Mouse (Mus musculus) small intestine, adult 2 months (tissue): ENCODE measurements around the gene Mef2c. TPM values are rescaled to one million over a fixed set of nuclear protein-coding genes. Genes with fewer than 3 reads are reported as not detected.

ENCODE experiments used
- H3K27ac ChIP-seq: fragments of 200-500 bp; 2 replicates; pipeline ENCODE4 v1.5.1; 2012; ENCODE audit warnings: low read depth, low read length, control low read depth, inconsistent platforms; ENCODE audit not compliant: insufficient read depth
- H3K27me3 ChIP-seq: fragments of 200-500 bp; 2 replicates; pipeline ENCODE4 v1.6.1; 2012; ENCODE audit warnings: mild to moderate bottlenecking, moderate library complexity, low read length, inconsistent platforms; ENCODE audit not compliant: control insufficient read depth, insufficient read depth
- H3K36me3 ChIP-seq: fragments of 200-500 bp; 2 replicates; pipeline ENCODE4 v1.6.1; 2012; ENCODE audit warnings: mild to moderate bottlenecking, low read length, control low read depth, inconsistent platforms; ENCODE audit not compliant: control insufficient read depth, insufficient read depth
- H3K4me1 ChIP-seq: fragments of 200-500 bp; 2 replicates; pipeline ENCODE4 v1.6.1; 2012; ENCODE audit warnings: low read length, inconsistent platforms, mixed read lengths; ENCODE audit not compliant: control insufficient read depth, insufficient read depth, insufficient read length
- H3K4me3 ChIP-seq: fragments of 200-500 bp; 2 replicates; pipeline ENCODE4 v1.5.1; 2012; ENCODE audit warnings: low read depth, mild to moderate bottlenecking, control low read depth, inconsistent platforms, low read length, moderate library complexity
- CTCF ChIP-seq: fragments of 200-500 bp; IDR thresholded peaks from 2 replicates; pipeline ENCODE4 v1.5.1; 2012; ENCODE audit warnings: low read depth, mild to moderate bottlenecking, control low read depth, inconsistent platforms, low read length, moderate library complexity, mixed read lengths; ENCODE audit not compliant: insufficient replicate concordance, insufficient read length; ENCODE audit errors: extremely low read depth
- POLR2A ChIP-seq: fragments of 200-500 bp; IDR thresholded peaks from 2 replicates; pipeline ENCODE4 v1.6.1; 2012; ENCODE audit warnings: low read depth, mild to moderate bottlenecking, control low read depth, inconsistent platforms, low read length, moderate library complexity
- WGBS: fragments of 180-500 bp; shearing (Covaris S2); methylation state at CpG from one replicate; pipeline ENCODE4 v1.1.7; 2018; 5-methylcytosine and 5-hydroxymethylcytosine counted together
- polyA plus RNA-seq: library from polyadenylated mRNA; depleted of rRNA; stranded (reverse); fragments of >200 nt; gene quantifications from 2 replicates; pipeline ENCODE4 v1.2.3, GENCODE M21; 2012

Gene Mef2c
- polyA plus RNA-seq, 1 experiment, result 13.1 TPM

- no peak for TF ChIP-seq CTCF
- TF ChIP-seq POLR2A, result no peak
- Histone ChIP-seq H3K36me3 (no peaks in the 10 kb centered on the region), H3K27ac (no peak overlapping the region), H3K27me3 (no peaks in the 10 kb centered on the region), H3K4me1 (0 out of 2 replicates have a peak, but pooled peaks cover 2% of the 10 kb centered on the region), H3K4me3 (no peak overlapping the region)
Observed at GRCm38 (mm10) chr13:83600301-83600700, 96.5 kb downstream of the Mef2c start.

GRCm38 (mm10) chr13:83601741-83602140 lies 97.9 kb downstream of the Mef2c start:
- WGBS, result 78% methylated on average over 4 of the region's 4 CpGs
- no peak overlapping the region for H3K4me3 ChIP-seq
- no peak overlapping the region for H3K27ac ChIP-seq
- H3K27me3 ChIP-seq, result no peaks in the 10 kb centered on the region
- 0 out of 2 replicates have a peak, but pooled peaks cover 2% of the 10 kb centered on the region for H3K4me1 ChIP-seq
- H3K36me3 ChIP-seq, result no peaks in the 10 kb centered on the region
- no peak for TF ChIP-seq CTCF
- TF ChIP-seq POLR2A, result no peak

GRCm38 (mm10) chr13:83603373-83604265 lies 99.8 kb downstream of the Mef2c start:
- H3K27ac ChIP-seq, result no peak overlapping the region; the same call in 1 of the 2 replicates
- TF ChIP-seq CTCF (no peak), POLR2A (no peak)
- no peaks in the 10 kb centered on the region for H3K27me3 ChIP-seq
- H3K4me1 ChIP-seq, result 0 out of 2 replicates have a peak, but pooled peaks cover 2% of the 10 kb centered on the region
- H3K36me3 ChIP-seq, result no peaks in the 10 kb centered on the region
- H3K4me3 ChIP-seq, result no peak overlapping the region
- 43% methylated on average over 7 of the region's 7 CpGs for WGBS

GRCm38 (mm10) chr13:83604320-83604719 lies 100.5 kb downstream of the Mef2c start:
- H3K27ac ChIP-seq, result no peak overlapping the region
- 0 out of 2 replicates have a peak, but pooled peaks cover 2% of the 10 kb centered on the region for H3K4me1 ChIP-seq
- WGBS, result 20% methylated on average over 3 of the region's 3 CpGs
- H3K4me3 ChIP-seq, result no peak overlapping the region
- H3K27me3 ChIP-seq, result no peaks in the 10 kb centered on the region
- TF ChIP-seq POLR2A, result no peak
- TF ChIP-seq CTCF, result no peak
- no peaks in the 10 kb centered on the region for H3K36me3 ChIP-seq

- 0 out of 2 replicates have a peak, but pooled peaks cover 2% of the 10 kb centered on the region for H3K4me1 ChIP-seq
- TF ChIP-seq CTCF, result no peak
- no peak for TF ChIP-seq POLR2A
- no peaks in the 10 kb centered on the region for H3K36me3 ChIP-seq
- H3K4me3 ChIP-seq, result no peak overlapping the region
- no peaks in the 10 kb centered on the region for H3K27me3 ChIP-seq
- 70% methylated on average over 4 of the region's 4 CpGs for WGBS
- no peak overlapping the region for H3K27ac ChIP-seq
Observed at GRCm38 (mm10) chr13:83604785-83605184, 101.0 kb downstream of the Mef2c start.

GRCm38 (mm10) chr13:83607883-83608581 lies 104.2 kb downstream of the Mef2c start:
- H3K4me3 ChIP-seq, result no peak overlapping the region
- 9% methylated on average over 4 of the region's 4 CpGs for WGBS
- H3K27me3 ChIP-seq, result no peaks in the 10 kb centered on the region
- TF ChIP-seq POLR2A (no peak), CTCF (no peak)
- peak overlapping the region; percentile 59 for H3K27ac ChIP-seq
- H3K36me3 ChIP-seq, result no peaks in the 10 kb centered on the region
- 0 out of 2 replicates have a peak, but pooled peaks cover 3% of the 10 kb centered on the region for H3K4me1 ChIP-seq
